Mouse (Mus musculus) liver, embryonic 14.5 days (tissue): Measurements from ENCODE around the gene Yeats4. TPM values are rescaled to one million over a fixed set of nuclear protein-coding genes. Genes with fewer than 3 reads are reported as not detected.

Experiments used
- ATAC-seq: fragments of 200-750 bp; cut with Nextera tagmentation; 2 replicates; pipeline ENCODE4 v1.8.0; 2017; ENCODE audit warnings: moderate number of reproducible peaks, mild to moderate bottlenecking, moderate library complexity; ENCODE audit not compliant: insufficient read depth
- DNase-seq, 3 experiments: peaks; one replicate each; pipeline ENCODE4 v3.0.0-alpha.2; 2012 to 2013; ENCODE audit warnings: low read depth in 3 of 3, low spot score in 3 of 3
- H3K27ac ChIP-seq: fragments of 300-500 bp; sonication (generic); 2 replicates; pipeline ENCODE4 v1.5.1; 2014; ENCODE audit warnings: moderate library complexity, mild to moderate bottlenecking, control low read depth, inconsistent platforms
- H3K27me3 ChIP-seq: fragments of 300-500 bp; sonication (generic); 2 replicates; pipeline ENCODE4 v1.6.1; 2014; ENCODE audit warnings: mild to moderate bottlenecking, low read length, moderate library complexity; ENCODE audit not compliant: control insufficient read depth, insufficient read depth
- H3K36me3 ChIP-seq: fragments of 300-500 bp; sonication (generic); replicated peaks from 2 replicates; pipeline ENCODE4 v1.6.1; 2014; ENCODE audit warnings: low read depth; ENCODE audit not compliant: control insufficient read depth, insufficient read depth
- H3K4me1 ChIP-seq, 2 experiments: fragments of 200-500 bp in 1 of 2; fragments of 300-500 bp in 1 of 2; sonication (generic) in 1 of 2; replicated peaks; 2 replicates each; pipeline ENCODE4 v1.6.1; 2012 to 2014; ENCODE audit warnings: antibody characterized with exemption in 1 of 2, inconsistent platforms in 1 of 2, low read length in 1 of 2; ENCODE audit not compliant: control insufficient read depth in 2 of 2, insufficient read depth in 2 of 2
- H3K4me2 ChIP-seq: fragments of 300-500 bp; sonication (generic); 2 replicates; pipeline ENCODE4 v1.6.1; 2014; ENCODE audit warnings: low read depth, mild to moderate bottlenecking, control low read depth, moderate library complexity
- H3K4me3 ChIP-seq, 2 experiments: fragments of 200-500 bp in 1 of 2; fragments of 300-500 bp in 1 of 2; sonication (generic) in 1 of 2; 2 replicates each; pipeline ENCODE4 v1.5.1; 2012 to 2014; ENCODE audit warnings: low read depth in 2 of 2, low read length in 2 of 2, mild to moderate bottlenecking in 2 of 2, control low read depth in 1 of 2, inconsistent platforms in 1 of 2, moderate library complexity in 1 of 2; ENCODE audit not compliant: insufficient read depth in 1 of 2
- H3K9ac ChIP-seq: fragments of 300-500 bp; sonication (generic); replicated peaks from 2 replicates; pipeline ENCODE4 v1.6.1; 2014; ENCODE audit warnings: mild to moderate bottlenecking, control low read depth, moderate library complexity
- H3K9me3 ChIP-seq: fragments of 300-500 bp; sonication (generic); 2 replicates; pipeline ENCODE4 v1.6.1; 2016; ENCODE audit warnings: low read length, mixed read lengths; ENCODE audit not compliant: control insufficient read depth
- CTCF ChIP-seq: IDR thresholded peaks from 2 replicates; pipeline ENCODE4 v1.5.1; 2016; ENCODE audit warnings: antibody characterized with exemption, low read depth, control low read depth
- EP300 ChIP-seq: IDR thresholded peaks from 2 replicates; pipeline ENCODE4 v1.6.1; 2016; ENCODE audit warnings: antibody characterized with exemption, low read depth
- WGBS: fragments of 180-500 bp; shearing (Covaris S2); extraction: QIAGEN DNeasy Blood & Tissue Kit; methylation state at CpG from one replicate; pipeline ENCODE4 v1.1.7; 2014; ENCODE audit not compliant: insufficient replicate concordance; 5-methylcytosine and 5-hydroxymethylcytosine counted together
- polyA plus RNA-seq, 2 experiments: library from polyadenylated mRNA; depleted of rRNA in 1 of 2; stranded (reverse) in 1 of 2; unstranded in 1 of 2; fragments of >200 nt; fragmentation: Nextera tagmentation in 1 of 2; extraction: Ambion mirVana in 1 of 2; gene quantifications; 2 replicates each; pipeline versions ENCODE4 v1.2.1 to v1.2.3; 2012 to 2014

Gene Yeats4
- polyA plus RNA-seq, 2 experiments: 36.1 to 42.0 TPM

- peaks cover 13% of the 10 kb centered on the region in 2 experiments for H3K4me1 ChIP-seq
- H3K9me3 ChIP-seq: no peaks in the 10 kb centered on the region
- H3K9ac ChIP-seq: no peak overlapping the region
- peak overlapping the region; percentile 90 for H3K4me2 ChIP-seq
- 81% methylated on average over 3 of the region's 3 CpGs for WGBS
- no peak overlapping the region for H3K27ac ChIP-seq
- DNase-seq (no peak), ATAC-seq (no peak)
- peaks cover 40% of the 10 kb centered on the region for H3K36me3 ChIP-seq
- peak overlapping the region in 1 of 2 experiments; percentile 90; a peak in 2 of 4 replicates for H3K4me3 ChIP-seq
- TF ChIP-seq EP300 (no peak), CTCF (no peak)
- no peaks in the 10 kb centered on the region for H3K27me3 ChIP-seq
Measured at GRCm38 (mm10) chr10:117222821-117223220, 1.5 kb downstream of the Yeats4 start.

DNA sequence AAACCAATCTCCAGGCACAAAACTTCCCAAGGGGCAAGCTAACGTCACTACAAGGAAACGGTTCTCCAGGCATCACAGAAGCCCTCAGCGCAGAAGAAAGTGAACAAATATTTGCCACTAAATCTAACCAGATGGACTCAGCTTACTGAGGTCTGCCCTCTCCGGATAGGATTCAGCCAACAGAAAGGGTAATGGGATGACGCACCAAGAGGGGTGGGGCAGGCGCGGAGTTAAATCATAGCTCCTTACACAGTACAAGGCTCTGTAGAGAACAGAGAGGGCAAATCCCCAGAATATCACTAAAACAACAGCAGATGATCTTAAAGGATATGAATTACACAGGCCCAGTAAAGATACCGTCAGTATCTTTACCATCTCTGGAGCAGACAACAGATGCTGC is 6.0 kb downstream of the Yeats4 start:
- no peak overlapping the region for H3K4me3 ChIP-seq

DNA sequence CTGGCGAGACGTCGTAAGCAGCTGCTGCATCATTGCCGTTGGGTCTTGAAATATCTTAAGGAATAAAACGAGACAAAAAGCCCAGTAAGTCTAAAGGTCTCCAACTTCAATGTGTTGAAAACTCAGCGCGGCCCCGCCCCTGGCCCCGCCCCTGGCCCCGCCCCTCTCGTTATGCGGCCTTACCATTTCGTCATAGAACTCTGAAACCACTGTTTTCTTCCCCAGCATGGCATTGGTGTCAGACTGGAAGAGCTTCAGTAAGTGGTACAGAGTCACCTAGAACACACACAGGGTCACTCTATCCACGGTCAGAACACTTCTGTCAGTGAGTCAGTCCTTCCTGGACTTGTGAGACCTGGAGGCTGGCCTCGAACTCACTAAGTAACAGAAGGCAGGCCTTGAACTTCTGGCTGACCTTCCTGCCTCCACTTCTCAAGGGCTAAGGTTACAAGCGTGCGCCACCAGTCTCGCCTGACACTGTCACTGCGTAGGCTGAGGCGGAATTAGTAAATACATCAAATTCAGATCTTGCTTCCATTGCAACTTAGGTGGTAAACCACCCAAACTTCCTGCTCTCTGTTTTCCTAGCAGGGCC is 7.0 kb downstream of the Yeats4 start:
- H3K27me3 ChIP-seq: no peaks in the 10 kb centered on the region
- no peak for TF ChIP-seq CTCF
- no peak for TF ChIP-seq EP300
- no peak for DNase-seq
- H3K36me3 ChIP-seq: peaks cover 65% of the 10 kb centered on the region
- no peak overlapping the region for H3K27ac ChIP-seq
- 74% methylated on average over 20 of the region's 20 CpGs for WGBS
- peak; percentile 49; the same call in 1 of the 2 replicates for ATAC-seq
- no peak overlapping the region for H3K4me2 ChIP-seq
- H3K4me3 ChIP-seq: no peak overlapping the region
- no peaks in the 10 kb centered on the region for H3K9me3 ChIP-seq
- peaks cover 0 to 5% of the 10 kb centered on the region in 2 experiments; a peak in 2 of 4 replicates for H3K4me1 ChIP-seq
- no peak overlapping the region for H3K9ac ChIP-seq

More for the DNA sequence above, 6.0 kb downstream of the Yeats4 start:
- H3K4me1 ChIP-seq: peaks cover 4 to 10% of the 10 kb centered on the region in 2 experiments
- no peak for ATAC-seq
- H3K4me2 ChIP-seq: no peak overlapping the region
- no peak overlapping the region for H3K27ac ChIP-seq
- H3K27me3 ChIP-seq: no peaks in the 10 kb centered on the region
- 91% methylated on average over 8 of the region's 8 CpGs for WGBS
- no peaks in the 10 kb centered on the region for H3K9me3 ChIP-seq
- no peak overlapping the region for H3K9ac ChIP-seq
- DNase-seq: no peak
- peaks cover 70% of the 10 kb centered on the region for H3K36me3 ChIP-seq
- TF ChIP-seq CTCF (no peak), EP300 (no peak)

- 55% methylated on average over 5 of the region's 5 CpGs for WGBS
- Histone ChIP-seq H3K4me2 (no peak overlapping the region), H3K27ac (no peak overlapping the region), H3K4me3 (no peak overlapping the region), H3K9me3 (no peaks in the 10 kb centered on the region), H3K9ac (no peak overlapping the region), H3K27me3 (no peaks in the 10 kb centered on the region), H3K4me1 (peaks cover 0 to 5% of the 10 kb centered on the region in 2 experiments; a peak in 2 of 4 replicates), H3K36me3 (peaks cover 60% of the 10 kb centered on the region)
- TF ChIP-seq CTCF: peak; percentile 94
- no peak for TF ChIP-seq EP300
- ATAC-seq (peak; percentile 60; the same call in 1 of the 2 replicates), DNase-seq (peak in 2 of 3 experiments; percentile 37 to 39)
Measured at GRCm38 (mm10) chr10:117216793-117217192, 7.5 kb downstream of the Yeats4 start.

DNA sequence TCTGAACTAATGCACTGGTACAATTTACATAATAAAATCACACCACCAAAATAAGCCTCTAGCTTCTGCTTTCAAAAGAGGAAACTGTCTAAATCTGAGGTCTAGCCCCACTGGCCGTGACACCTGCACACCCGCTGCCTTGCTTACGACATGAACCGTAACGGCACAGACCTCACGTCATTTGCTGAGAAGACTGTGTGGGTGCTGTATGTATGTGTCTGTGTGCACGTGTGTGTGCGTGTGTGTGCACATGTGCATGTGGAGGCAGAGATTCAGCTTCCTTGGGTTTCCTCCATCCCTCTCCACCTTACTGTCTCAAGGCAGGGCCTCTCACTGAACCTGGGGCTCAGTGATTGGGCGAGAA is 8.2 kb downstream of the Yeats4 start:
- Histone ChIP-seq H3K4me2 (no peak overlapping the region), H3K36me3 (peaks cover 53% of the 10 kb centered on the region)

More for the DNA sequence above, 8.2 kb downstream of the Yeats4 start:
- no peaks in the 10 kb centered on the region for H3K9me3 ChIP-seq
- no peak overlapping the region for H3K9ac ChIP-seq
- peaks cover 0 to 5% of the 10 kb centered on the region in 2 experiments; a peak in 2 of 4 replicates for H3K4me1 ChIP-seq
- no peaks in the 10 kb centered on the region for H3K27me3 ChIP-seq
- DNase-seq (no peak), ATAC-seq (no peak)
- TF ChIP-seq EP300: no peak
- no peak for TF ChIP-seq CTCF
- WGBS: 86% methylated on average over 9 of the region's 9 CpGs
- H3K4me3 ChIP-seq: no peak overlapping the region
- H3K27ac ChIP-seq: no peak overlapping the region
